ENCODE assay signal across 9 mouse cellular contexts in the genomic region with DNA sequence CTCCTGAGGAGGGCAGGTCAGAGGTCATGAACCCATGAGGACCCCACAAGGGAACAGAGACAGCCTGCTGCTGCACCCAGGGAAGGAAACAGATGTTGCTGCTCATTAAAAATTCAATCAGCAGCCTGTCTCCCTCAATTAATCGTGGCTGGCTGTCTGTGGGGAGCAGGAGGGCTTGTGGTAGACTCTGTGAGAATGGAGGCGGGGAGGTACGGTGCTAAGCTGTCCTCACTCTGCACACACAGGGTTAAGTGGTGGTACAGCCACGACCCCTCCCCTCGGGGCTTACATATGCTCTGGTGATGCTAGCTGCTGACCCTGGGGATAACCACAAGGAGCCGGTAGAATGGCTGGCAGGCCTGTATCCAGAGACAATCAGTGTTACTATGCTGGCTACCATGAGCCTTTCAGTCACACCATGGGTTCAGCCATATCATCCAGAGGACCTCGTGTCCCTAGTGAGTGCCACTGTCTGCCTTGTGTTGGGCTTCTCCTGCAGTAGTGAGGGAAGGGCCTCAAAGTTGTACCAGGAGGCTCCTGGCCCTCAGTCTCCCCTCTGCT. TPM values are rescaled to one million over a fixed set of nuclear protein-coding genes. Genes with fewer than 3 reads are reported as not detected.
A peak's percentile ranks its signal among the peaks of the same experiment; 100 is the strongest.
DNase-seq lines count a peak whose midpoint lies in the region; ATAC-seq lines count a peak whose summit lies in the region.
"Had no signal": no experiment of that assay in that cellular context is flagged by ENCODE, and none has a peak within 500 bp of the region (broad histone marks: within the 10 kb centered on the region; RNA-seq: fewer than 3 reads in every experiment).

No protein-coding gene starts in this region.

- no peak overlapping the region for H3K4me3 ChIP-seq in intestine, embryonic 15.5 days (replicated peaks)
- no peak overlapping the region for H3K4me3 ChIP-seq in intestine, embryonic 16.5 days (ENCODE audit: low read length)
- H3K4me3 ChIP-seq in embryonic facial prominence, embryonic 12.5 days, result no peak overlapping the region
- no peak overlapping the region for H3K4me3 ChIP-seq in hindbrain, embryonic 15.5 days
- H3K4me3 ChIP-seq in neural tube, embryonic 15.5 days (replicated peaks), result no peak overlapping the region

- H3K36me3 ChIP-seq in intestine, embryonic 15.5 days, result peaks cover 31% of the 10 kb centered on the region
- H3K36me3 ChIP-seq in intestine, embryonic 16.5 days (ENCODE audit: control insufficient read depth, insufficient read depth, low read length), result peaks cover 29% of the 10 kb centered on the region
- H3K36me3 ChIP-seq in embryonic facial prominence, embryonic 12.5 days, result peaks cover 40% of the 10 kb centered on the region
- H3K36me3 ChIP-seq in hindbrain, embryonic 15.5 days, result peaks cover 25% of the 10 kb centered on the region
- H3K36me3 ChIP-seq in neural tube, embryonic 15.5 days, result peaks cover 37% of the 10 kb centered on the region

- H3K9ac ChIP-seq in intestine, embryonic 15.5 days, result no peak overlapping the region
- H3K9ac ChIP-seq in intestine, embryonic 16.5 days (ENCODE audit: low read depth, low read length), result no peak overlapping the region
- H3K9ac ChIP-seq in embryonic facial prominence, embryonic 12.5 days, result no peak overlapping the region
- no peak overlapping the region for H3K9ac ChIP-seq in hindbrain, embryonic 15.5 days
- no peak overlapping the region for H3K9ac ChIP-seq in neural tube, embryonic 15.5 days (replicated peaks)

- peak overlapping the region; percentile 28; the same call in 1 of the 2 replicates for H3K27ac ChIP-seq in intestine, embryonic 15.5 days
- H3K27ac ChIP-seq in intestine, embryonic 16.5 days (ENCODE audit: low read length), result no peak overlapping the region
- peak overlapping the region; percentile 63 for H3K27ac ChIP-seq in embryonic facial prominence, embryonic 12.5 days
- peak overlapping the region; percentile 45 for H3K27ac ChIP-seq in hindbrain, embryonic 15.5 days (replicated peaks)
- H3K27ac ChIP-seq in neural tube, embryonic 15.5 days (replicated peaks), result peak overlapping the region; percentile 46

- H3K4me1 ChIP-seq in intestine, embryonic 15.5 days (replicated peaks), result peaks cover 37% of the 10 kb centered on the region
- H3K4me1 ChIP-seq in intestine, embryonic 16.5 days (ENCODE audit: control insufficient read depth, insufficient read depth, low read length), result peaks cover 44% of the 10 kb centered on the region
- H3K4me1 ChIP-seq in embryonic facial prominence, embryonic 12.5 days, result peaks cover 62% of the 10 kb centered on the region
- peaks cover 68% of the 10 kb centered on the region for H3K4me1 ChIP-seq in hindbrain, embryonic 15.5 days (replicated peaks)
- H3K4me1 ChIP-seq in neural tube, embryonic 15.5 days, result peaks cover 70% of the 10 kb centered on the region

- no peaks in the 10 kb centered on the region for H3K9me3 ChIP-seq in intestine, embryonic 15.5 days
- no peaks in the 10 kb centered on the region for H3K9me3 ChIP-seq in intestine, embryonic 16.5 days (ENCODE audit: control insufficient read depth, low read length)
- H3K9me3 ChIP-seq in embryonic facial prominence, embryonic 12.5 days, result no peaks in the 10 kb centered on the region
- no peaks in the 10 kb centered on the region for H3K9me3 ChIP-seq in hindbrain, embryonic 15.5 days
- H3K9me3 ChIP-seq in neural tube, embryonic 15.5 days (replicated peaks), result no peaks in the 10 kb centered on the region

- DNase-seq in spleen, postnatal 36 days (ENCODE audit: low spot score in 2 of 2), result no peak
- no peak for DNase-seq in frontal cortex, adult 2 months (ENCODE audit: extremely low spot score in 1 of 2, low spot score in 1 of 2)
- DNase-seq in layer of hippocampus, adult 11-12 months (ENCODE audit: low spot score), result no peak
- DNase-seq: spleen, adult 18-20 months had no signal

- H3K27me3 ChIP-seq in intestine, embryonic 15.5 days (replicated peaks), result no peaks in the 10 kb centered on the region
- H3K27me3 ChIP-seq in intestine, embryonic 16.5 days (replicated peaks; ENCODE audit: control insufficient read depth, insufficient read depth, low read length), result no peaks in the 10 kb centered on the region
- H3K27me3 ChIP-seq in embryonic facial prominence, embryonic 12.5 days, result no peaks in the 10 kb centered on the region
- H3K27me3 ChIP-seq in hindbrain, embryonic 15.5 days, result no peaks in the 10 kb centered on the region
- no peaks in the 10 kb centered on the region for H3K27me3 ChIP-seq in neural tube, embryonic 15.5 days (replicated peaks)

- ATAC-seq in intestine, embryonic 15.5 days, result no peak
- ATAC-seq in intestine, embryonic 16.5 days, result no peak
- 0 out of 2 replicates have a peak, but pooled peaks have one; percentile 42 for ATAC-seq in embryonic facial prominence, embryonic 12.5 days (ENCODE audit: insufficient number of reproducible peaks, insufficient read depth, low FRiP score, low TSS enrichment)
- ATAC-seq in hindbrain, embryonic 15.5 days (ENCODE audit: low FRiP score, low read depth), result no peak
- ATAC-seq in neural tube, embryonic 15.5 days (ENCODE audit: low FRiP score), result no peak

- H3K4me2 ChIP-seq in intestine, embryonic 15.5 days (replicated peaks), result no peak overlapping the region
- H3K4me2 ChIP-seq in intestine, embryonic 16.5 days (ENCODE audit: low read depth, low read length), result no peak overlapping the region
- H3K4me2 ChIP-seq in embryonic facial prominence, embryonic 12.5 days (replicated peaks), result peak overlapping the region; percentile 9; the same call in 1 of the 2 replicates
- no peak overlapping the region for H3K4me2 ChIP-seq in hindbrain, embryonic 15.5 days
- H3K4me2 ChIP-seq in neural tube, embryonic 15.5 days, result no peak overlapping the region

- 38% methylated on average over 7 of the region's 7 CpGs for WGBS in intestine, embryonic 15.5 days
- WGBS in intestine, embryonic 16.5 days, result 34% methylated on average over 7 of the region's 7 CpGs
- 11% methylated on average over 7 of the region's 7 CpGs for WGBS in embryonic facial prominence, embryonic 12.5 days
- WGBS in hindbrain, embryonic 15.5 days, result 17% methylated on average over 7 of the region's 7 CpGs
- WGBS in neural tube, embryonic 15.5 days, result 14% methylated on average over 7 of the region's 7 CpGs

RNA-seq across cellular contexts. Expression of a gene that starts 23.9 kb away (rescaled TPM):
- polyA plus RNA-seq in intestine, embryonic 15.5 days (2015; fragmentation: Nextera tagmentation; extraction: Ambion mirVana), result 88.4 and 88.8 TPM in 2 replicates
- 75.1 and 87.5 TPM in 2 replicates for polyA plus RNA-seq in intestine, embryonic 16.5 days (2015; fragmentation: Nextera tagmentation; extraction: Ambion mirVana)
- polyA plus RNA-seq in embryonic facial prominence, embryonic 12.5 days (2016; fragmentation: Nextera tagmentation; extraction: Ambion mirVana), result 109 and 115 TPM in 2 replicates
- polyA plus RNA-seq in hindbrain, embryonic 15.5 days (2015; fragmentation: Nextera tagmentation; extraction: Ambion mirVana), result 19.0 and 24.9 TPM in 2 replicates
- 15.9 and 38.9 TPM in 2 replicates for polyA plus RNA-seq in neural tube, embryonic 15.5 days (2015; fragmentation: Nextera tagmentation; extraction: Ambion mirVana)
- 3.1 and 3.2 TPM in 2 replicates for polyA plus RNA-seq in frontal cortex, adult 2 months (2012; rRNA removed)
